Mouse (Mus musculus) lung, postnatal 0 days (tissue): ENCODE measurements around the gene Cfd. TPM values are rescaled to one million over a fixed set of nuclear protein-coding genes. Genes with fewer than 3 reads are reported as not detected.

Source experiments
- ATAC-seq: fragments of 200-750 bp; cut with Nextera tagmentation; 2 replicates; pipeline ENCODE4 v1.8.0; 2017; ENCODE audit warnings: moderate library complexity
- DNase-seq: peaks from one replicate; pipeline ENCODE4 v3.0.0-alpha.2; 2016; ENCODE audit warnings: low spot score
- H3K27ac ChIP-seq: fragments of 300-500 bp; sonication (generic); 2 replicates; pipeline ENCODE4 v1.5.1; 2014; ENCODE audit warnings: antibody characterized with exemption, mild to moderate bottlenecking, low read length, mixed read lengths
- H3K27me3 ChIP-seq: fragments of 300-500 bp; sonication (generic); replicated peaks from 2 replicates; pipeline ENCODE4 v1.6.1; 2014; ENCODE audit warnings: low read length, mixed read lengths; ENCODE audit not compliant: insufficient read depth
- H3K36me3 ChIP-seq: fragments of 300-500 bp; sonication (generic); 2 replicates; pipeline ENCODE4 v1.6.1; 2014; ENCODE audit warnings: low read length, mixed read lengths; ENCODE audit not compliant: insufficient read depth
- H3K4me1 ChIP-seq: fragments of 300-500 bp; sonication (generic); 2 replicates; pipeline ENCODE4 v1.6.1; 2014; ENCODE audit warnings: antibody characterized with exemption, low read depth, low read length, mixed read lengths; ENCODE audit not compliant: insufficient read depth
- H3K4me2 ChIP-seq: fragments of 300-500 bp; sonication (generic); replicated peaks from 2 replicates; pipeline ENCODE4 v1.6.1; 2014; ENCODE audit warnings: low read depth, mild to moderate bottlenecking, low read length, moderate library complexity, mixed read lengths
- H3K4me3 ChIP-seq: fragments of 300-500 bp; sonication (generic); 2 replicates; pipeline ENCODE4 v1.5.1; 2014; ENCODE audit warnings: low read depth, low read length
- H3K9ac ChIP-seq: fragments of 300-500 bp; sonication (generic); replicated peaks from 2 replicates; pipeline ENCODE4 v1.6.1; 2014; ENCODE audit warnings: low read depth, mild to moderate bottlenecking
- H3K9me3 ChIP-seq: fragments of 300-500 bp; sonication (generic); 2 replicates; pipeline ENCODE4 v1.6.1; 2016; ENCODE audit warnings: low read length, mixed read lengths
- CTCF ChIP-seq: IDR thresholded peaks from 2 replicates; pipeline ENCODE4 v1.5.1; 2016; ENCODE audit warnings: antibody characterized with exemption, mild to moderate bottlenecking
- EP300 ChIP-seq: IDR thresholded peaks from 2 replicates; pipeline ENCODE4 v1.6.1; 2016; ENCODE audit warnings: antibody characterized with exemption, mild to moderate bottlenecking, control low read depth
- WGBS: fragments of 180-500 bp; shearing (Covaris S2); extraction: QIAGEN DNeasy Blood & Tissue Kit; methylation state at CpG from one replicate; pipeline ENCODE4 v1.1.7; 2014; 5-methylcytosine and 5-hydroxymethylcytosine counted together
- polyA plus RNA-seq: library from polyadenylated mRNA; unstranded; fragments of >200 nt; fragmentation: Nextera tagmentation; extraction: Ambion mirVana; gene quantifications from 2 replicates; pipeline ENCODE4 v1.2.1, GENCODE M21; 2015

The Cfd gene
- polyA plus RNA-seq, 1 experiment from 2014 or later, result not detected

- WGBS, result 73% methylated on average over 2 of the region's 2 CpGs
- no peaks in the 10 kb centered on the region for H3K27me3 ChIP-seq
- no peaks in the 10 kb centered on the region for H3K4me1 ChIP-seq
- no peak overlapping the region for H3K27ac ChIP-seq
- no peak overlapping the region for H3K4me3 ChIP-seq
- H3K9ac ChIP-seq, result no peak overlapping the region
- no peak for ATAC-seq
- H3K36me3 ChIP-seq, result peaks cover 31% of the 10 kb centered on the region
- no peak for DNase-seq
- H3K4me2 ChIP-seq, result no peak overlapping the region
- no peaks in the 10 kb centered on the region for H3K9me3 ChIP-seq
- TF ChIP-seq CTCF (peak; percentile 48), EP300 (no peak)
Measured at GRCm38 (mm10) chr10:79900951-79901410, 10.3 kb downstream of the Cfd start.

- Histone ChIP-seq H3K27me3 (no peaks in the 10 kb centered on the region), H3K9me3 (no peaks in the 10 kb centered on the region), H3K9ac (no peak overlapping the region), H3K36me3 (peaks cover 21% of the 10 kb centered on the region), H3K27ac (no peak overlapping the region), H3K4me2 (no peak overlapping the region), H3K4me3 (no peak overlapping the region), H3K4me1 (0 out of 2 replicates have a peak, but pooled peaks cover 3% of the 10 kb centered on the region)
- TF ChIP-seq EP300 (no peak), CTCF (no peak)
- no peak for DNase-seq
- 93% methylated on average over 9 of the region's 9 CpGs for WGBS
- ATAC-seq, result no peak
Measured at GRCm38 (mm10) chr10:79906712-79907111, 16.1 kb downstream of the Cfd start.

GRCm38 (mm10) chr10:79907415-79907814 lies 16.8 kb downstream of the Cfd start:
- Histone ChIP-seq H3K27me3 (no peaks in the 10 kb centered on the region), H3K4me2 (no peak overlapping the region), H3K4me3 (no peak overlapping the region), H3K4me1 (0 out of 2 replicates have a peak, but pooled peaks cover 3% of the 10 kb centered on the region), H3K27ac (no peak overlapping the region), H3K9me3 (no peaks in the 10 kb centered on the region), H3K9ac (no peak overlapping the region), H3K36me3 (peaks cover 22% of the 10 kb centered on the region)
- ATAC-seq (no peak), DNase-seq (no peak)
- 91% methylated on average over 10 of the region's 10 CpGs for WGBS
- TF ChIP-seq EP300, result no peak
- TF ChIP-seq CTCF, result no peak

- no peaks in the 10 kb centered on the region for H3K27me3 ChIP-seq
- H3K9me3 ChIP-seq, result no peaks in the 10 kb centered on the region
- H3K4me3 ChIP-seq, result peak within 1 kb of the TSS; percentile 74
- ATAC-seq (peak; percentile 98), DNase-seq (peak; percentile 100)
- WGBS, result 2% methylated on average over 51 of the region's 52 CpGs
- H3K36me3 ChIP-seq, result peaks cover 22% of the 10 kb centered on the region
- 0 out of 2 replicates have a peak, but pooled peaks cover 3% of the 10 kb centered on the region for H3K4me1 ChIP-seq
- H3K9ac ChIP-seq, result peak within 1 kb of the TSS; percentile 97
- peak within 1 kb of the TSS; percentile 46 for H3K4me2 ChIP-seq
- peak within 1 kb of the TSS; percentile 97 for H3K27ac ChIP-seq
- TF ChIP-seq CTCF (no peak), EP300 (peak; percentile 65)
Measured at GRCm38 (mm10) chr10:79908167-79909091, 17.8 kb downstream of the Cfd start, which contains the start of gene Med16. Gene Med16 (minus strand): TSS chr10:79908923.

DNA sequence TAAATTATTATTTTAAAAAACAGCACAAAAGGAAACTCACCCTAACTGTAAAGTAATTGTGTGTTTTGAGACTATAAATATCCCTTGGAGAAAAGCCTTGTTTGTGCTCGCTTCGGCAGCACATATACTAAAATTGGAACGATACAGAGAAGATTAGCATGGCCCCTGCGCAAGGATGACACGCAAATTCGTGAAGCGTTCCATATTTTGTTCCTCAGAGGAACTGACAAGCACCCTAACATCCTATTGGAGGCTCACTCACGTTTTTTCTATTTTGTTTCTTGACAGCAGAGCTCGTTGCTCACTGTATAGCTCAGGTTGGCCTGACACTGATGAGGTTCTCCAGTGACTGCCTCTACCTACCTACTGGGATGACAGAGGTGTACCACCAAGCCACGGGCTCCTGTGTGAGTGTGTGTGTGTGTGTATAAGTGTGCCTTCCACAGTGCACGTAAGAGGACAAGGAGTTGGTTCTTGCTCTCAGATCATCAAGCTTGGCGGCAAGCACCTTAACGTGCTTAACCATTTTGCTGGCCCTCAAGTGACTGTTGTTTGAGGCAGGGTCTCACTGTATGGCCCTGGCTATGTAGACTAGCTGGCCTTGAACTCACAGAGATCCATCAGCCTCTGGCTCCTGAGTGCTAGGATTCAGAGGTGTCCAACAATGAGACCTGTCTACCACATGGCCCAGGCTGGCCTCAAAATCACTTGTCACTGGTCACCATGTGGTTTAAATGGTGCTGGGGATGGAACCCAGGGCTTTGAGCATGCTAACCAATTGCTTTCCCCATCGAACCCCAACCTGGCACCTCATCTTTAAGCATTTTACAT lies 18.7 kb downstream of the Cfd start:
- peak overlapping the region; percentile 1 for H3K4me2 ChIP-seq
- H3K9ac ChIP-seq, result peak overlapping the region; percentile 97
- TF ChIP-seq EP300 (no peak), CTCF (no peak)
- H3K27me3 ChIP-seq, result no peaks in the 10 kb centered on the region
- peaks cover 22% of the 10 kb centered on the region for H3K36me3 ChIP-seq
- H3K27ac ChIP-seq, result peak overlapping the region; percentile 4
- peak; percentile 49 for DNase-seq
- peak; percentile 43 for ATAC-seq
- H3K9me3 ChIP-seq, result no peaks in the 10 kb centered on the region
- peak overlapping the region; percentile 74; the same call in 1 of the 2 replicates for H3K4me3 ChIP-seq
- WGBS, result 21% methylated on average over 14 of the region's 14 CpGs
- 0 out of 2 replicates have a peak, but pooled peaks cover 3% of the 10 kb centered on the region for H3K4me1 ChIP-seq
